Mouse (Mus musculus): ENCODE measurements at regions not wholly inside any gene's neighbourhood (a gene's known extent, or its start where the extent isn't known, plus 50 kb on each side); places are given as distances from the start of the nearest gene placed in this dataset.
"Not testable (repeated sequence)": the region's sequence is repeated elsewhere in the genome, so short reads cannot be mapped to it uniquely, and the experiment has no call there.

DNA sequence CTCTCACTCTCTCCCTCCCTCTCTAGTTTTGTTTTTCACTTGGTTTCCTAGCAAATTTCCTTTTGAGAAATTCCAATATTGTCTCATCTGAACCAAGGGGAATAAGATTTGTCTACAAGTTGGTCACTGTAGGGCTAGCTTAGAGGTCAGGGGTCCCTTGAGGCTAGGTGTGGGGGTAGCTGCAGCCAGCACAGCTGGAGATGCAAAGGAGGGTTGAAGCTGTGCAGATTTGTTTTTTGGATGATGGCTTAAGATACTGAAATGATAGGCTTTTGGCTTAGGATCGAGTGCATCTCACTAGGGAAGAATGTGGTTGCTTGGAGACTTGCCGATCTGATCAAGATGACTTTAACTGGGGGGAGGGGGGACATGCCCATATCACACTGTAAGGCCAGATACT lies 88.3 kb upstream of the Tmem28 start:
- TF ChIP-seq EP300 (optimal IDR thresholded peaks at IDR 0.05) (no peak), CTCF (IDR thresholded peaks at IDR 0.05; ENCODE audit: low read depth) (no peak)
- no peak for ATAC-seq (ENCODE audit: low FRiP score, low TSS enrichment)

DNA sequence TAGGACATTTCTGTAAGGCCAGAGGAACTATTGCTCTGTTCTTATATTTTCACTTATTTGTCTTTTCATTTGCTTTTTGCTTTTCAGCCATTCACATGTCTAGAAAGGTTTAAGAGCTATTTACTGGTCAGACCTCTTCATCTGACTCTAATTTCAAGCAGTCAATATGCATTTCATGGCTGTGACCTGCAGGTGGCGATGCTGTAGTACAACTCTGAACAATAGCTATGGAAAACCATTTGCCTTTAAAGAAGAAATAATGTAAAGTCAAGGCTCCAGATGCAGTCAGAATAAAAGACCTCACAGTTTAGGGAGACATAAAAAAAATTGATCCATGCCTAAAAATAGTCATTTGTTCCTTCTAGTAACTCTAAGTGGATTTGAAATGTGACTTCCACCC lies 95.7 kb upstream of the Tmem28 start:
- TF ChIP-seq CTCF (IDR thresholded peaks at IDR 0.05; ENCODE audit: low read depth): peak; percentile 71
- no peak for TF ChIP-seq EP300 (optimal IDR thresholded peaks at IDR 0.05)
- Histone ChIP-seq H3K27ac (replicated peaks) (no peak overlapping the region), H3K9ac (ENCODE audit: low read length) (no peak overlapping the region), H3K4me1 (replicated peaks; ENCODE audit: control insufficient read depth, insufficient read depth) (no peaks in the 10 kb centered on the region), H3K4me2 (replicated peaks; ENCODE audit: low read depth) (no peak overlapping the region), H3K4me3 (ENCODE audit: low read depth, low read length) (no peak overlapping the region), H3K9me3 (ENCODE audit: control insufficient read depth, low read length) (no peaks in the 10 kb centered on the region), H3K27me3 (ENCODE audit: control insufficient read depth, insufficient read depth, low read length) (no peaks in the 10 kb centered on the region), H3K36me3 (ENCODE audit: control insufficient read depth, insufficient read depth, low read length) (no peaks in the 10 kb centered on the region)
- ATAC-seq (ENCODE audit: low FRiP score, low TSS enrichment): no peak
- 0% methylated on average over 1 of the region's 1 CpGs for WGBS
- peak; percentile 16 for DNase-seq (ENCODE audit: low spot score)

More for the DNA sequence above, 88.3 kb upstream of the Tmem28 start:
- WGBS: 60% methylated on average over 2 of the region's 2 CpGs
- Histone ChIP-seq H3K4me1 (replicated peaks; ENCODE audit: control insufficient read depth, insufficient read depth) (no peaks in the 10 kb centered on the region), H3K9me3 (ENCODE audit: control insufficient read depth, low read length) (no peaks in the 10 kb centered on the region), H3K27ac (replicated peaks) (no peak overlapping the region), H3K9ac (ENCODE audit: low read length) (no peak overlapping the region), H3K36me3 (ENCODE audit: control insufficient read depth, insufficient read depth, low read length) (no peaks in the 10 kb centered on the region), H3K4me2 (replicated peaks; ENCODE audit: low read depth) (no peak overlapping the region), H3K27me3 (ENCODE audit: control insufficient read depth, insufficient read depth, low read length) (no peaks in the 10 kb centered on the region), H3K4me3 (ENCODE audit: low read depth, low read length) (no peak overlapping the region)
- no peak for DNase-seq (ENCODE audit: low spot score)

DNA sequence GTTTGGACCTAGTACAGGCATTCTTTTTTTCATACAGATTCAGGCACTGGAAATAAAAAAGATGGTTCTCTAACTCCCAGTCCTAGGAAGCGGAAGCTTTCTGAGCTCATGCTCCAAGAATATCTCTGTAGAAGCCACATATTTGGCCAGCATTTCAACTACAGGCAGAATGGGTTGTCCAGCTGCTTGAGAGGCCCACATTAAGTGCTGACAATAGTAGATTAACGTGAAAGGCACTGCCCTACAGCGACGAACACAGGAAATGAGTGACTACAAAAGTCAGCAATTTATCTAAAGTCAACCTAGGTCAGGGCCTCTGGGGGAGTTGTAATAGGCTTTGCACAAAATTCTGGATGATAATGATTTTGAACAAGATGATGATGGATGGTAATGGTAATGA lies 125.5 kb upstream of the Tmem28 start:
- H3K4me2 ChIP-seq (replicated peaks; ENCODE audit: low read depth): no peak overlapping the region
- TF ChIP-seq EP300 (optimal IDR thresholded peaks at IDR 0.05) (no peak), CTCF (IDR thresholded peaks at IDR 0.05; ENCODE audit: low read depth) (no peak)
- H3K36me3 ChIP-seq (ENCODE audit: control insufficient read depth, insufficient read depth, low read length): no peaks in the 10 kb centered on the region
- no peak overlapping the region for H3K9ac ChIP-seq (ENCODE audit: low read length)
- WGBS: 43% methylated on average over 4 of the region's 4 CpGs
- H3K4me3 ChIP-seq (ENCODE audit: low read depth, low read length): no peak overlapping the region
- ATAC-seq (ENCODE audit: low FRiP score, low TSS enrichment) (no peak), DNase-seq (ENCODE audit: low spot score) (no peak)
- H3K9me3 ChIP-seq (ENCODE audit: control insufficient read depth, low read length): no peaks in the 10 kb centered on the region
- H3K4me1 ChIP-seq (replicated peaks; ENCODE audit: control insufficient read depth, insufficient read depth): no peaks in the 10 kb centered on the region
- no peak overlapping the region for H3K27ac ChIP-seq (replicated peaks)
- no peaks in the 10 kb centered on the region for H3K27me3 ChIP-seq (ENCODE audit: control insufficient read depth, insufficient read depth, low read length)

- no peaks in the 10 kb centered on the region for H3K27me3 ChIP-seq (ENCODE audit: control insufficient read depth, insufficient read depth, low read length)
- no peak for DNase-seq (ENCODE audit: low spot score)
- WGBS: 46% methylated on average over 4 of the region's 4 CpGs
- ATAC-seq (ENCODE audit: low FRiP score, low TSS enrichment): no peak
- no peak overlapping the region for H3K9ac ChIP-seq (ENCODE audit: low read length)
- no peaks in the 10 kb centered on the region for H3K4me1 ChIP-seq (replicated peaks; ENCODE audit: control insufficient read depth, insufficient read depth)
- no peak overlapping the region for H3K27ac ChIP-seq (replicated peaks)
- H3K4me3 ChIP-seq (ENCODE audit: low read depth, low read length): no peak overlapping the region
- no peaks in the 10 kb centered on the region for H3K9me3 ChIP-seq (ENCODE audit: control insufficient read depth, low read length)
- no peak overlapping the region for H3K4me2 ChIP-seq (replicated peaks; ENCODE audit: low read depth)
- no peak for TF ChIP-seq EP300 (optimal IDR thresholded peaks at IDR 0.05)
- no peak for TF ChIP-seq CTCF (IDR thresholded peaks at IDR 0.05; ENCODE audit: low read depth)
- no peaks in the 10 kb centered on the region for H3K36me3 ChIP-seq (ENCODE audit: control insufficient read depth, insufficient read depth, low read length)
These were observed 129.8 kb upstream of the Tmem28 start for GRCm38 (mm10) chrX:99690971-99691370.

GRCm38 (mm10) chrX:99689761-99690160 lies 131.1 kb upstream of the Tmem28 start:
- no peak overlapping the region for H3K4me3 ChIP-seq (ENCODE audit: low read depth, low read length)
- H3K9ac ChIP-seq (ENCODE audit: low read length): no peak overlapping the region
- DNase-seq (ENCODE audit: low spot score) (no peak), ATAC-seq (ENCODE audit: low FRiP score, low TSS enrichment) (no peak)
- no peak overlapping the region for H3K27ac ChIP-seq (replicated peaks)
- TF ChIP-seq CTCF (IDR thresholded peaks at IDR 0.05; ENCODE audit: low read depth) (no peak), EP300 (optimal IDR thresholded peaks at IDR 0.05) (no peak)
- H3K27me3 ChIP-seq (ENCODE audit: control insufficient read depth, insufficient read depth, low read length): no peaks in the 10 kb centered on the region
- no peaks in the 10 kb centered on the region for H3K4me1 ChIP-seq (replicated peaks; ENCODE audit: control insufficient read depth, insufficient read depth)
- WGBS: 72% methylated on average over 4 of the region's 4 CpGs
- H3K4me2 ChIP-seq (replicated peaks; ENCODE audit: low read depth): no peak overlapping the region
- H3K36me3 ChIP-seq (ENCODE audit: control insufficient read depth, insufficient read depth, low read length): no peaks in the 10 kb centered on the region
- H3K9me3 ChIP-seq (ENCODE audit: control insufficient read depth, low read length): no peaks in the 10 kb centered on the region

GRCm38 (mm10) chrX:99682491-99682890 lies 138.3 kb upstream of the Tmem28 start:
- H3K9ac ChIP-seq (ENCODE audit: low read length); DNase-seq (ENCODE audit: low spot score); H3K36me3 ChIP-seq (ENCODE audit: control insufficient read depth, insufficient read depth, low read length); H3K9me3 ChIP-seq (ENCODE audit: control insufficient read depth, low read length); H3K4me2 ChIP-seq (replicated peaks; ENCODE audit: low read depth); H3K4me3 ChIP-seq (ENCODE audit: low read depth, low read length); H3K27ac ChIP-seq (replicated peaks); H3K27me3 ChIP-seq (ENCODE audit: control insufficient read depth, insufficient read depth, low read length); H3K4me1 ChIP-seq (replicated peaks; ENCODE audit: control insufficient read depth, insufficient read depth); ATAC-seq (ENCODE audit: low FRiP score, low TSS enrichment): not testable (repeated sequence)

All from stomach, postnatal 0 days (tissue).